Mouse (Mus musculus) liver, adult 2 months (tissue): ENCODE data around the gene Prr14l.

Source experiments
- CTCF ChIP-seq: fragments of 200-500 bp; IDR thresholded peaks from 2 replicates; pipeline ENCODE4 v1.5.1; 2011; ENCODE audit warnings: low read depth, low read length, control low read depth
- POLR2A ChIP-seq: fragments of 200-500 bp; IDR thresholded peaks from 2 replicates; pipeline ENCODE4 v1.6.1; 2011; ENCODE audit warnings: low read length, control low read depth; ENCODE audit not compliant: insufficient read depth; ENCODE audit errors: extremely low read depth

DNA sequence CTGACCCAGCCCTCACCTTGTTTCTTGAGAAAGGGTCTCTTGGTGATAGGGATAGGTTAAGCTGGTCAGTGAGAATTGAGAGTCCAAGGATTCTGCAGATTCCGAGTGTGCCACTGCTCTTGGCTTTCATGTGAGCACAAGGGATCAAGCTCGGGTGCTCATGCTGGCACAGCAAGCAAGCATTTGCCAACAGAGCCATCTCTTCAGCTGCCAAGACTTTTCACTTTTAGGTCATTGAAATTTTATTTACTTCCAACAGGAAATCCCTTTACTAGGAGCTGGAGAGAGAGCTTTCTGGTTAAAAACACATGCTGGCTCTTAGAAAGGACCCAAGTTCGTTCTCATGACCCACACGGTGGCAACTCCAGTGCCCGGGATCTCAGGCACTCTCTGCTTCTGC lies 17.1 kb downstream of the Prr14l start:
- TF ChIP-seq CTCF (no peak), POLR2A (no peak)
